Mouse (Mus musculus): ENCODE results near the gene Hnrnpa2b1. TPM values are rescaled to one million over a fixed set of nuclear protein-coding genes. Genes with fewer than 3 reads are reported as not detected.

The Hnrnpa2b1 gene
- 406 and 434 TPM in 2 replicates for polyA plus RNA-seq (2012)

- TF ChIP-seq GATA1 (IDR thresholded peaks at IDR 0.05; ENCODE audit: low read length) = no peak
These were observed at the start of gene Hnrnpa2b1 for GRCm38 (mm10) chr6:51469715-51470310. TSS of gene Hnrnpa2b1 (minus strand) at chr6:51469894.

- TF ChIP-seq GATA1 (IDR thresholded peaks at IDR 0.05; ENCODE audit: low read length) = no peak
These were observed 45.2 kb upstream of the Hnrnpa2b1 start for GRCm38 (mm10) chr6:51514860-51515259.

- no peak for TF ChIP-seq GATA1 (IDR thresholded peaks at IDR 0.05; ENCODE audit: low read length)
These were observed 44.1 kb upstream of the Hnrnpa2b1 start for GRCm38 (mm10) chr6:51513745-51514144.

- TF ChIP-seq GATA1 (IDR thresholded peaks at IDR 0.05; ENCODE audit: low read length) = no peak
These were observed 41.3 kb upstream of the Hnrnpa2b1 start for GRCm38 (mm10) chr6:51510946-51511345.

- TF ChIP-seq GATA1 (IDR thresholded peaks at IDR 0.05; ENCODE audit: low read length) = no peak
These were observed 40.4 kb upstream of the Hnrnpa2b1 start for GRCm38 (mm10) chr6:51510094-51510493.

- no peak for TF ChIP-seq GATA1 (IDR thresholded peaks at IDR 0.05; ENCODE audit: low read length)
These were observed 39.3 kb upstream of the Hnrnpa2b1 start for GRCm38 (mm10) chr6:51508750-51509648.

DNA sequence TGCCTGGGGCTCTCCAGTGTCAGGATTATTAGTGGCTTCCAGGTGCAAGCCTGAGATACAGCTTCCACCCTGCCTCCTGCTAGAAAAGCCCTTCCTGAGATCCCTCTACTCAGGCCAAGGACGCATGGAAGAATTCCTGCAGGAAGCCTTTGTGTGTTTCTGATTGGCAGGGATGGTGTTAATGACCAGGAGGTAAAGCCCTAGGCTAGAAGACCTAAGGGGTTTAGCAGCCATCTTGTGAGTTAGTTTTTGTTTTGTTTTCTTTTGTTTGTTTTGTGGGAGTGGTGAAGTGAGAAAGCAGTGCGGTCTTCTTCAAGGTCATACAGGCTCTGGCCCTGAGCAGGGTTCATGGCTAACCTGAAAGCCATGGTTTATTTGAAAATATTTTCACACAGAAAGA, 37.9 kb upstream of the Hnrnpa2b1 start:
- TF ChIP-seq GATA1 (IDR thresholded peaks at IDR 0.05; ENCODE audit: low read length) = no peak

DNA sequence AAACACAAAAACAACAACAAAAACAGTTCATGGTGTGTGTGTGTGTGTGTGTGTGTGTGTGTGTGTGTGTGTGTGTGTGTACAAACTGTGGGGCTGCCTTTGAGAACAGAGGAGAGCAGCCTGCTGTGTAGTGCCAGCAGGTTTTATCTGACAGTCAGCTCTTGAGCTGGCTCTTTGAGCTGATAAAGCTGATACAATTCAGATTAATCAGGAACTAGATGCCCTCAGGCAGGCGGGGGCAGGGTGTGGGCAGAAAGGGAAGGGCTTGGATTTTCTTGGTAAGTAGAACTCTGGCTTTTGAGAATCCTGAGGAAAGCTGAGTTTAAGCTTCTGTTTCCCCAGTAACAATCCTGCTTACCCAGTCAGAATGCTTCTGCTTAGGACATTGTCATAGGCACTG, 36.0 kb upstream of the Hnrnpa2b1 start:
- no peak for TF ChIP-seq GATA1 (IDR thresholded peaks at IDR 0.05; ENCODE audit: low read length)

GRCm38 (mm10) chr6:51497321-51498111, 27.8 kb upstream of the Hnrnpa2b1 start:
- TF ChIP-seq GATA1 (IDR thresholded peaks at IDR 0.05; ENCODE audit: low read length) = no peak

GRCm38 (mm10) chr6:51489787-51490186, 20.1 kb upstream of the Hnrnpa2b1 start:
- no peak for TF ChIP-seq GATA1 (IDR thresholded peaks at IDR 0.05; ENCODE audit: low read length)

DNA sequence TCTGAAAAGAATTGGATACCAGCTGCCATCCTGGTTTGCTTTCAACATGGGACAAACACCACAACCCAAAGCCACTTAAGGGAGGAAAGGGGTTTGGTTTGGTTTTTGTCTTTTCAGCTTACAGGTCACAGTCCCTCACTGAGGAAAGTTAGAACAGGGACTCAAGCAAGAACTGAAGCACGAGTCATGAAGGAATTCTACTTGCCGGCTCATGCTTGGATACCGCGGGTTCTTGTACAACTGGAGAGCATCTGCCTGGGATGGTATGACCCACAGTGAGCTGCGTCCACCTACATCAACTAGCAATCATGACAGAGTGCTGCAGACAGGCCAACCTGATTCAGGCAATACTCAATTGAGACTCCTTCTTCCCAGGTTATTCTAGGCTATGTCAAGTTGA, 17.0 kb upstream of the Hnrnpa2b1 start:
- no peak for TF ChIP-seq GATA1 (IDR thresholded peaks at IDR 0.05; ENCODE audit: low read length)

DNA sequence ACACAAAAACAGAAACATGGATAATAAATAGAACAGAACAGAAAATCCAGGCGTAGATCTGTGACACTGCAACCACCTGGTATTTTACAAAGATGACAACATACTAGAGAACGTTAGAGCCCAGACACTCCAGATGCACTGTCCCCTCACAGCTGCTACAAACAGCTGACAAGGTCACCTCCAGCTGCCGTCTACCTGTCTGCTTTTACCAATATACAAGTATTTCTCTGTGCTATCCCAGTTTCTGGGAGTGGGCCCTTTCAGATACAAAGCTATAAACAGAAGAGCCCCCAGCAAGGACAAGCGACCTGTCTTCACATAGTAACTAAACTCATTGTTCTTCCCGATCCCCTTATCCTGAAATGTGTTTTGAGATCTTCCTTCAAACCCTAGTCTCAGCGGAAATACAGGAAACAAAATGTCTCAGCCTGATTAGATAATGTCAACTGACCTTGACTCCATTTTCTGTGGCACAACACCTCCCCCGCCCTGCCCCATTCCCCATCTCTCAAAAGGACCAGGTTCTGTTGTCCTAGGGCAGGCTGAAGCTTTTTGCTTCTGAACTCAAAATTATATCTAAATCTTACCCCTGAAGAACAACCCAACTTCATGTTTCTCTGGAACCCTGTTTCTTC, 16.5 kb upstream of the Hnrnpa2b1 start:
- TF ChIP-seq GATA1 (IDR thresholded peaks at IDR 0.05; ENCODE audit: low read length) = no peak

DNA sequence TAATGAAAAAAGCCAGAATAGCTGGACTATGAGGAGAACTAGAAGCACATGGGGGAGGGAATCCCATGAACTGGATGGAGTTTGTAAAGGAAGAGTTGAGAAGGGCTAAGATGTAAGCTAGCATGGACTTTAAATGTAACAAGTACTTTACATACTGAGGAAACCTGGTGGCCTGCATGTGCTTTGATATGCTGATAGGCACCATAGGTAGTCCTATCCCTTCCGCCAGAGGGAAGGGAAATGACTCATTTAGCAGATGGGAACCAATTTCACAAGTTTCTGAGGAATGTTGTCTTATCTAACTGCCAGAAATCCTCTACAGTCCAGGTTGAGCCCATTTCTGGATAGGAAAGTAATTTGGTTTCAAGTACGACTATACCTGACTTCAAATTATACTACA, 16.0 kb upstream of the Hnrnpa2b1 start:
- TF ChIP-seq GATA1 (IDR thresholded peaks at IDR 0.05; ENCODE audit: low read length) = no peak

DNA sequence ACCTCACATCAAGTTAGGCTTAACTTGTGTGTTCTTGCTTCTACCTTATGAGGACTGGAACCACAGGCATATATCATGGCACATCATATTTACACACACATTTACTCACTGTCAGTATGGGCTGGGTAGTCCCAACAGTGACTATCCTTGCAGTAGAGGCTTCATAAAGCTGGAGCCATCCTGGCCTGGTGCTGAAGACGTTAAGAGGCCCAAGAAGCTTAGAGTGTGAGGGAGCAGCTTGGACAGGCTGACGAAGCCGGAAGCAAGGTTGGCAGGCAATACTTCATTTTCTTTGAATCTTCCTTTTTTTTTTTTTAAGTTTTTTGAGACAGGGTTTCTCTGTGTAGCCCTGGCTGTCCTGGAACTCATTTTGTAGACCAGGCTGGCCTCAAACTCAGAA, 14.2 kb upstream of the Hnrnpa2b1 start:
- TF ChIP-seq GATA1 (IDR thresholded peaks at IDR 0.05; ENCODE audit: low read length) = no peak

- no peak for TF ChIP-seq GATA1 (IDR thresholded peaks at IDR 0.05; ENCODE audit: low read length)
These were observed 11.9 kb upstream of the Hnrnpa2b1 start for GRCm38 (mm10) chr6:51481548-51481947.

All from G1E-ER4 (cell line).